Mouse (Mus musculus): ENCODE data around the gene Il2rg.

The Il2rg gene

GRCm38 (mm10) chrX:101268025-101268754 lies at the start of gene Il2rg:
TSS of gene Il2rg (minus strand) at chrX:101268255.
- no peak for DNase-seq

GRCm38 (mm10) chrX:101313625-101314359 lies 45.7 kb upstream of the Il2rg start:
- no peak for DNase-seq

- no peak for DNase-seq
These were observed 41.2 kb upstream of the Il2rg start for GRCm38 (mm10) chrX:101309299-101309698.

GRCm38 (mm10) chrX:101304646-101305045 lies 36.6 kb upstream of the Il2rg start:
- no peak for DNase-seq

GRCm38 (mm10) chrX:101301654-101302053 lies 33.6 kb upstream of the Il2rg start:
- DNase-seq = no peak

GRCm38 (mm10) chrX:101300427-101301030 lies 32.5 kb upstream of the Il2rg start:
- DNase-seq = no peak

GRCm38 (mm10) chrX:101299473-101300426 lies 31.7 kb upstream of the Il2rg start:
- DNase-seq = no peak

- DNase-seq = peak; percentile 14
These were observed 31.0 kb upstream of the Il2rg start, which contains the start of gene Nlgn3 for GRCm38 (mm10) chrX:101299055-101299454. TSS of gene Nlgn3 (plus strand) at chrX:101299168.

- DNase-seq = peak; percentile 41
These were observed 22.1 kb upstream of the Il2rg start for GRCm38 (mm10) chrX:101290111-101290510.

- DNase-seq = no peak
These were observed 21.0 kb upstream of the Il2rg start for GRCm38 (mm10) chrX:101289037-101289436.

- DNase-seq = peak; percentile 37
These were observed 20.4 kb upstream of the Il2rg start for GRCm38 (mm10) chrX:101288432-101288831.

GRCm38 (mm10) chrX:101287543-101287942 lies 19.5 kb upstream of the Il2rg start:
- peak; percentile 74 for DNase-seq

- DNase-seq = no peak
These were observed 18.1 kb upstream of the Il2rg start for GRCm38 (mm10) chrX:101285953-101286670.

- DNase-seq = peak; percentile 80
These were observed 17.5 kb upstream of the Il2rg start for GRCm38 (mm10) chrX:101285534-101285933.

GRCm38 (mm10) chrX:101282813-101283212 lies 14.8 kb upstream of the Il2rg start:
- DNase-seq = no peak

- DNase-seq = peak; percentile 95
These were observed 6.1 kb upstream of the Il2rg start, which contains the start of gene Med12 for GRCm38 (mm10) chrX:101273875-101274738. TSS of gene Med12 (plus strand) at chrX:101274030.

GRCm38 (mm10) chrX:101273410-101273809 lies 5.4 kb upstream of the Il2rg start:
- DNase-seq = no peak

- no peak for DNase-seq
These were observed 685 bp upstream of the Il2rg start, which contains the start of gene Gm20489 for GRCm38 (mm10) chrX:101268755-101269124. TSS of gene Gm20489 (minus strand) at chrX:101269023.

GRCm38 (mm10) chrX:101266631-101267030 lies 1.4 kb downstream of the Il2rg start:
- DNase-seq = no peak

- no peak for DNase-seq
These were observed 4.2 kb downstream of the Il2rg start, which contains the start of gene Gm614 for GRCm38 (mm10) chrX:101263892-101264291. TSS of gene Gm614 (minus strand) at chrX:101263992.

All from liver (tissue).